Mouse (Mus musculus): Measurements from ENCODE around the gene Cdc42se2.

Cdc42se2 gene

GRCm38 (mm10) chr11:54794678-54795077, 7.2 kb upstream of the Cdc42se2 start:
- no peak for DNase-seq (ENCODE audit: extremely low spot score, low read depth, low spot score)

- no peak for DNase-seq (ENCODE audit: extremely low spot score, low read depth, low spot score)
Observed at GRCm38 (mm10) chr11:54793173-54793572, 5.7 kb upstream of the Cdc42se2 start.

- no peak for DNase-seq (ENCODE audit: extremely low spot score, low read depth, low spot score)
Observed at GRCm38 (mm10) chr11:54791458-54791857, 4.0 kb upstream of the Cdc42se2 start.

GRCm38 (mm10) chr11:54786858-54787487, 502 bp downstream of the Cdc42se2 start:
- DNase-seq (ENCODE audit: extremely low spot score, low read depth, low spot score): no peak

GRCm38 (mm10) chr11:54785566-54785965, 1.9 kb downstream of the Cdc42se2 start:
- DNase-seq (ENCODE audit: extremely low spot score, low read depth, low spot score): no peak

GRCm38 (mm10) chr11:54784436-54784835, 3.0 kb downstream of the Cdc42se2 start:
- no peak for DNase-seq (ENCODE audit: extremely low spot score, low read depth, low spot score)

GRCm38 (mm10) chr11:54782253-54782652, 5.2 kb downstream of the Cdc42se2 start:
- no peak for DNase-seq (ENCODE audit: extremely low spot score, low read depth, low spot score)

- no peak for DNase-seq (ENCODE audit: extremely low spot score, low read depth, low spot score)
Observed at GRCm38 (mm10) chr11:54779946-54780345, 7.5 kb downstream of the Cdc42se2 start.

- DNase-seq (ENCODE audit: extremely low spot score, low read depth, low spot score): no peak
Observed at GRCm38 (mm10) chr11:54778131-54778844, 9.2 kb downstream of the Cdc42se2 start.

- DNase-seq (ENCODE audit: extremely low spot score, low read depth, low spot score): no peak
Observed at GRCm38 (mm10) chr11:54777387-54778130, 9.9 kb downstream of the Cdc42se2 start.

- no peak for DNase-seq (ENCODE audit: extremely low spot score, low read depth, low spot score)
Observed at GRCm38 (mm10) chr11:54776735-54777333, 10.6 kb downstream of the Cdc42se2 start.

GRCm38 (mm10) chr11:54776367-54776701, 11.1 kb downstream of the Cdc42se2 start:
- DNase-seq (ENCODE audit: extremely low spot score, low read depth, low spot score): no peak

- no peak for DNase-seq (ENCODE audit: extremely low spot score, low read depth, low spot score)
Observed at GRCm38 (mm10) chr11:54775628-54776366, 11.7 kb downstream of the Cdc42se2 start.

GRCm38 (mm10) chr11:54774282-54775078, 13.0 kb downstream of the Cdc42se2 start:
- no peak for DNase-seq (ENCODE audit: extremely low spot score, low read depth, low spot score)

- no peak for DNase-seq (ENCODE audit: extremely low spot score, low read depth, low spot score)
Observed at GRCm38 (mm10) chr11:54771549-54771948, 15.9 kb downstream of the Cdc42se2 start.

GRCm38 (mm10) chr11:54769843-54770242, 17.6 kb downstream of the Cdc42se2 start:
- no peak for DNase-seq (ENCODE audit: extremely low spot score, low read depth, low spot score)

GRCm38 (mm10) chr11:54768116-54768690, 19.3 kb downstream of the Cdc42se2 start:
- no peak for DNase-seq (ENCODE audit: extremely low spot score, low read depth, low spot score)

GRCm38 (mm10) chr11:54764759-54765158, 22.7 kb downstream of the Cdc42se2 start:
- no peak for DNase-seq (ENCODE audit: extremely low spot score, low read depth, low spot score)

GRCm38 (mm10) chr11:54764026-54764425, 23.4 kb downstream of the Cdc42se2 start:
- no peak for DNase-seq (ENCODE audit: extremely low spot score, low read depth, low spot score)

GRCm38 (mm10) chr11:54762735-54763134, 24.7 kb downstream of the Cdc42se2 start:
- no peak for DNase-seq (ENCODE audit: extremely low spot score, low read depth, low spot score)

All from hindlimb bud, embryonic 11.5 days (tissue).